Mouse (Mus musculus): ENCODE results near the gene Mn1.

- TF ChIP-seq CTCF (IDR thresholded peaks at IDR 0.05) (no peak), POLR2A (IDR thresholded peaks at IDR 0.05; ENCODE audit: insufficient read depth, low read depth, low read length) (no peak)
Measured at GRCm38 (mm10) chr5:111402651-111402996, 14.5 kb upstream of the Mn1 start.

Data from heart, adult 2 months (tissue).